Mouse (Mus musculus): ENCODE results near the gene AC170998.1. TPM values are rescaled to one million over a fixed set of nuclear protein-coding genes. Genes with fewer than 3 reads are reported as not detected.
A peak's percentile ranks its signal among the peaks of the same experiment; 100 is the strongest.

Gene AC170998.1
- total and polyA plus RNA-seq, 2 experiments from 2014 or later, result 2.7 to 3.2 TPM

DNA sequence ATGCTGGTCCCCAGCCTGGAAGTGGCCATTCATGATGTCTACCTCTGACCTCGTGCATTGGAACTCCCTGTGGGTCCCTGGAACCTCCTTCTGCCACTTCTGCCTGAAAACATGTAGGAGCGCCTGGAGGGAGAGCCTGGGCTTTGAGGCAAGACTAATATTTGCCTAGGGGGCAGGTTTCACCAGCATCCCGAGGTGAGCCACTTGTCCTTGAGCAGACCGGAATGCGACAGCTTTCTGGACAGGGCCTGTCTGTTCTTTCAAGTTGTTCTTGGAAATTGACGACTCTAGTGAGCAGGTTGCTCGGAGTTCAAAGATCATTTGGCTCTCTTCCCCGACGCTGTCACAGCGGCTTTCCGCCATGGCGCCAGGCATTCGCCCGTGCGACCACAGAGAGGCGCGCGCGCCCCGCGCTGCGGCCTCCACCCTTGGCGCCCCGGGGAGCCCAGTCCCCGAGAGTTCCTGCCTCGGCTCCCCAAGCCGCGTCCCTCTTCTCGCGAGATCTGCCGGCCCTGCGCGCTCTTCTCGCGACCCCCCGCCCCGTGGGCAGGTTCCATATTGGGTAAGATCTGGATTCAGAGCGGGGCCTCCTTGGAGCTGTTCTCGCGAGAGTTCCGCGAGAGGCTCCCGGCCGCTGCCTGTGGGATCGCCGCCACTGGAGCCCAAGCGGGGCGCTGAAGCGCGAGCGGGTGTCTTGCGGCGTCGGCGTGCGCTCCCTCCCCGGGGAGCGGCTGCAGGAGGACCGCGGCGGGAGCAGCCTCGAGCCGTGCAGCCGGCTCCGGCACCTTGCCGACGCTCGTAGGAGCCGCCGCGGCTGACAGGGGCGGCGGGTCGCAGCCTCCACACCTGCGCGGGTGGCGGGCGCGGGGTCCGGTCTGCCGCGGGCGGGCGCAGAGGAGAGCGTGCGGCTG is 34.9 kb upstream of the AC170998.1 start, which contains the start of gene Mapk14:
Gene Mapk14 (plus strand): TSS at position 554 of the 911 bp plus-strand sequence.
- Histone ChIP-seq H3K36me3 (ENCODE audit: insufficient read depth, low read length) (no peaks in the 10 kb centered on the region), H3K27ac (ENCODE audit: low read depth, low read length) (peak within 1 kb of the TSS; percentile 96), H3K27me3 (ENCODE audit: insufficient read depth, low read length) (no peaks in the 10 kb centered on the region), H3K9me3 (ENCODE audit: low read length) (no peaks in the 10 kb centered on the region), H3K4me3 (ENCODE audit: low read depth, low read length) (peak within 1 kb of the TSS; percentile 98), H3K9ac (replicated peaks; ENCODE audit: low read length, poor library complexity, severe bottlenecking) (peak within 1 kb of the TSS; percentile 95), H3K4me1 (ENCODE audit: insufficient read depth, low read length) (peaks cover 8% of the 10 kb centered on the region; the same call in 1 of the 2 replicates), H3K4me2 (ENCODE audit: low read depth, low read length, poor library complexity, severe bottlenecking) (peak within 1 kb of the TSS; percentile 67)
- WGBS, result under 1% methylated on average over 70 of the region's 86 CpGs
- ATAC-seq (ENCODE audit: low FRiP score) (peak; percentile 97), DNase-seq (ENCODE audit: low spot score) (peak; percentile 99)
- peak; percentile 72 for TF ChIP-seq CTCF (IDR thresholded peaks at IDR 0.05)

DNA sequence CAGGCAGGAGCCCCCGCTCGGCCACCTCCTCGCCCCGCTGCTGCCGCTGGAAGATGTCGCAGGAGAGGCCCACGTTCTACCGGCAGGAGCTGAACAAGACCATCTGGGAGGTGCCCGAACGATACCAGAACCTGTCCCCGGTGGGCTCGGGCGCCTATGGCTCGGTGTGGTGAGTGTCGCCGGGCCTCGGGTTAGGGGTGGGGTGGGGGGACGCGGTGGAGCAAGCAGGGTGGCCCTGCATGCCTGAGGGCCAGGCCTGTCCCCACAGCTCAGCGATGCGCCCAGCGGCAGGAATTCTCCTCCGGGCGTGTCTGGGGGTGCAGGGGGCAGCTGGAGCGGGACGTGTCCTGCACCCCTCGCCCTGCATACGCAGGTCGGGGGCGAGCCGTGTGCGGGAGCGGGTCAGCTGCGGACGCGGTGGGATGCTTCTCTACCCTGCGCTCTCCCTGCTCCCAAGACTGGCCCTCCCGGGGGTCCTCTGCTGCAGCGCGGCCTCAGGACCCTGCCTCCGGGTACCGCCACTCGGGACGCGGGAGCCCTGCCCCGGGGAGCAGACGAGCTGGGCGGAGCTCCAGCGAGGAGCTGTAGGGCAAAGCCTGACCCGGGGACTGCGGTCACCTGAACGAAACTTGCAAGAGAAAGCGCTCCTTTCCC is 34.1 kb upstream of the AC170998.1 start:
- peak overlapping the region; percentile 98 for H3K4me3 ChIP-seq (ENCODE audit: low read depth, low read length)
- H3K4me1 ChIP-seq (ENCODE audit: insufficient read depth, low read length), result peaks cover 11% of the 10 kb centered on the region; the same call in 1 of the 2 replicates
- peak overlapping the region; percentile 67 for H3K4me2 ChIP-seq (ENCODE audit: low read depth, low read length, poor library complexity, severe bottlenecking)
- H3K36me3 ChIP-seq (ENCODE audit: insufficient read depth, low read length), result no peaks in the 10 kb centered on the region
- H3K27me3 ChIP-seq (ENCODE audit: insufficient read depth, low read length), result no peaks in the 10 kb centered on the region
- no peak for TF ChIP-seq CTCF (IDR thresholded peaks at IDR 0.05)
- DNase-seq (ENCODE audit: low spot score) (peak; percentile 25), ATAC-seq (ENCODE audit: low FRiP score) (peak; percentile 21; the same call in 1 of the 2 replicates)
- no peaks in the 10 kb centered on the region for H3K9me3 ChIP-seq (ENCODE audit: low read length)
- H3K9ac ChIP-seq (replicated peaks; ENCODE audit: low read length, poor library complexity, severe bottlenecking), result peak overlapping the region; percentile 95
- WGBS, result under 1% methylated on average over 48 of the region's 53 CpGs
- H3K27ac ChIP-seq (ENCODE audit: low read depth, low read length), result peak overlapping the region; percentile 96

DNA sequence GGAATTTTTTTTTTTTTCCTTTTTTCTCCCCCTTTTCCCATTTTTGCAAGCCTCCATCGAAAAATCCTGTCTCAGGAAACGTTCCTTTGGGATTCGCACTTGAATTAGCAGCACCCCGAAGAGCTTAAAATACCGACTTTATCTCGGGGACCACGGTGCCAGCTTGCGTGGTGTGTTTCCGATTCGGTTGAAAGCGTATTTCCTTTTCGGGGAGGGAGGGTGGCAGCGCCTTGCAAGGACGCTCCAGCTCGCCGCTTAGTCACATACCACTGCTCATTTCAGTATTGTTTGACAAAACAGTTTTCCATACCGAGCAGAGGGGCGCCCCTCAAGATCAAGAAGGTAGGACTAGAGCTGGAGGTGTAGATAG is 33.6 kb upstream of the AC170998.1 start:
- no peaks in the 10 kb centered on the region for H3K9me3 ChIP-seq (ENCODE audit: low read length)
- DNase-seq (ENCODE audit: low spot score) (peak; percentile 26), ATAC-seq (ENCODE audit: low FRiP score) (no peak)
- peak overlapping the region; percentile 96; the same call in 1 of the 2 replicates for H3K27ac ChIP-seq (ENCODE audit: low read depth, low read length)
- H3K4me2 ChIP-seq (ENCODE audit: low read depth, low read length, poor library complexity, severe bottlenecking), result peak overlapping the region; percentile 67
- peak overlapping the region; percentile 98 for H3K4me3 ChIP-seq (ENCODE audit: low read depth, low read length)
- H3K27me3 ChIP-seq (ENCODE audit: insufficient read depth, low read length), result no peaks in the 10 kb centered on the region
- peak overlapping the region; percentile 95 for H3K9ac ChIP-seq (replicated peaks; ENCODE audit: low read length, poor library complexity, severe bottlenecking)
- no peaks in the 10 kb centered on the region for H3K36me3 ChIP-seq (ENCODE audit: insufficient read depth, low read length)
- under 1% methylated on average over 18 of the region's 18 CpGs for WGBS
- no peak for TF ChIP-seq CTCF (IDR thresholded peaks at IDR 0.05)
- peaks cover 11% of the 10 kb centered on the region; the same call in 1 of the 2 replicates for H3K4me1 ChIP-seq (ENCODE audit: insufficient read depth, low read length)

DNA sequence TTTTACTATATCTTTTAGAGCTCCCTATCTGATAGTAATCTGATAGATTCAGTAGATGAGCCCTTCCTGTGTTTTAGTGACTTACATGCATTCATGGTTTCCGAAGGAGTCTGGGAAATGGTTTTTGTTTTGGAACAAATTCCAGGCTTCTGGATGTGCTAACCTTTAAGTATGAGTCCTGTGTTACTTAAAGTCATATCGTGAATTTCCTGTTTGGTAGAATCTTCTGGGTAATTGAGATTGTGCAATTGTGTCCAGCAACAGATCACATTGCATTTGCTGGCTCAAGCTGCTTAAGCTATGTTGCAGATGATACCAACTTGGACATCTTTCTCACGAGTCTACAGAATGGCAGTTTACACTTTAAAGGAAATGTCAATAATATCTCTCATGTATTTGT is 32.8 kb upstream of the AC170998.1 start:
- peak overlapping the region; percentile 98 for H3K4me3 ChIP-seq (ENCODE audit: low read depth, low read length)
- H3K27ac ChIP-seq (ENCODE audit: low read depth, low read length), result no peak overlapping the region
- H3K4me2 ChIP-seq (ENCODE audit: low read depth, low read length, poor library complexity, severe bottlenecking), result peak overlapping the region; percentile 67
- H3K27me3 ChIP-seq (ENCODE audit: insufficient read depth, low read length), result no peaks in the 10 kb centered on the region
- 45% methylated on average over 3 of the region's 3 CpGs for WGBS
- H3K4me1 ChIP-seq (ENCODE audit: insufficient read depth, low read length), result peaks cover 12% of the 10 kb centered on the region; the same call in 1 of the 2 replicates
- H3K9ac ChIP-seq (replicated peaks; ENCODE audit: low read length, poor library complexity, severe bottlenecking), result peak overlapping the region; percentile 95; the same call in 1 of the 2 replicates
- DNase-seq (ENCODE audit: low spot score) (no peak), ATAC-seq (ENCODE audit: low FRiP score) (no peak)
- TF ChIP-seq CTCF (IDR thresholded peaks at IDR 0.05), result no peak
- no peaks in the 10 kb centered on the region for H3K36me3 ChIP-seq (ENCODE audit: insufficient read depth, low read length)
- no peaks in the 10 kb centered on the region for H3K9me3 ChIP-seq (ENCODE audit: low read length)

DNA sequence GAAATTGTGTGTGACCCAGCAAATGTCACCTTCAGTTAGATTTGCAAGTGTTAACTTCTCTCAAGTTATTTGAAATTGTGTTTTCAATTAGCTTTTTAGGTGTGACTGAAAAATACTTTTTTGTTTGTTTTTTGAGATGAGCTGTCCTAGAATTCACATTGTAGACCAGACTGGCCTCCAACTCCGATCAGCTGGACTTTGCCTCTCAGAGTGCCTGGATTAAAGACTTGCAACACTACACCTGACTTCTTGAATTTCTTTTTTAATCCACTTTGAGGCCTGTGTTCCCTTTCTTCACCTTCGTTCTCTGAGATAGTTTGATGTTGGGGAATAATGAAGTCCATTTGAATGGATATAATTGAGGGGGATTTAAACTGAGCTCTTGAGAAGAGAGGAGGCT is 31.8 kb upstream of the AC170998.1 start:
- no peak for ATAC-seq (ENCODE audit: low FRiP score)
- WGBS, result 52% methylated on average over 2 of the region's 2 CpGs
- H3K9ac ChIP-seq (replicated peaks; ENCODE audit: low read length, poor library complexity, severe bottlenecking), result no peak overlapping the region
- H3K36me3 ChIP-seq (ENCODE audit: insufficient read depth, low read length), result no peaks in the 10 kb centered on the region
- H3K4me3 ChIP-seq (ENCODE audit: low read depth, low read length), result no peak overlapping the region
- DNase-seq (ENCODE audit: low spot score), result no peak
- H3K4me1 ChIP-seq (ENCODE audit: insufficient read depth, low read length), result peaks cover 14% of the 10 kb centered on the region; the same call in 1 of the 2 replicates
- no peak overlapping the region for H3K4me2 ChIP-seq (ENCODE audit: low read depth, low read length, poor library complexity, severe bottlenecking)
- no peaks in the 10 kb centered on the region for H3K9me3 ChIP-seq (ENCODE audit: low read length)
- no peak for TF ChIP-seq CTCF (IDR thresholded peaks at IDR 0.05)
- no peaks in the 10 kb centered on the region for H3K27me3 ChIP-seq (ENCODE audit: insufficient read depth, low read length)
- no peak overlapping the region for H3K27ac ChIP-seq (ENCODE audit: low read depth, low read length)

Data from midbrain, postnatal 0 days (tissue).